Mouse (Mus musculus) lung, embryonic 15.5 days (tissue): ENCODE data around the gene Irx3. TPM values are rescaled to one million over a fixed set of nuclear protein-coding genes. Genes with fewer than 3 reads are reported as not detected.

Experiments used
- ATAC-seq: fragments of 200-750 bp; cut with Nextera tagmentation; 2 replicates; pipeline ENCODE4 v1.8.0; 2017; ENCODE audit warnings: moderate number of reproducible peaks, borderline replicate concordance; ENCODE audit not compliant: low FRiP score, low TSS enrichment; ENCODE audit errors: extremely low read depth
- H3K27ac ChIP-seq: fragments of 300-500 bp; sonication (generic); 2 replicates; pipeline ENCODE4 v1.5.1; 2015; ENCODE audit warnings: moderate library complexity, mild to moderate bottlenecking, inconsistent platforms
- H3K27me3 ChIP-seq: fragments of 300-500 bp; sonication (generic); 2 replicates; pipeline ENCODE4 v1.6.1; 2015; ENCODE audit warnings: inconsistent platforms
- H3K36me3 ChIP-seq: fragments of 300-500 bp; sonication (generic); 2 replicates; pipeline ENCODE4 v1.6.1; 2015; ENCODE audit warnings: inconsistent platforms
- H3K4me1 ChIP-seq: fragments of 300-500 bp; sonication (generic); 2 replicates; pipeline ENCODE4 v1.6.1; 2015; ENCODE audit warnings: inconsistent platforms
- H3K4me2 ChIP-seq: fragments of 300-500 bp; sonication (generic); 2 replicates; pipeline ENCODE4 v1.6.1; 2015; ENCODE audit warnings: inconsistent platforms, mild to moderate bottlenecking, moderate library complexity
- H3K4me3 ChIP-seq: fragments of 300-500 bp; sonication (generic); 2 replicates; pipeline ENCODE4 v1.5.1; 2015; ENCODE audit warnings: mild to moderate bottlenecking, inconsistent platforms
- H3K9ac ChIP-seq: fragments of 300-500 bp; sonication (generic); 2 replicates; pipeline ENCODE4 v1.6.1; 2015; ENCODE audit warnings: inconsistent platforms
- H3K9me3 ChIP-seq: fragments of 300-500 bp; sonication (generic); 2 replicates; pipeline ENCODE4 v1.6.1; 2016; ENCODE audit warnings: inconsistent platforms
- WGBS: fragments of 180-500 bp; shearing (Covaris S2); methylation state at CpG from one replicate; pipeline ENCODE4 v1.1.7; 2015; 5-methylcytosine and 5-hydroxymethylcytosine counted together
- polyA plus RNA-seq: library from polyadenylated mRNA; unstranded; fragments of >200 nt; fragmentation: Nextera tagmentation; extraction: Ambion mirVana; gene quantifications from 2 replicates; pipeline ENCODE4 v1.2.1, GENCODE M21; 2015

The Irx3 gene
- polyA plus RNA-seq, 1 experiment from 2014 or later, result 32.6 TPM

- no peak overlapping the region for H3K4me3 ChIP-seq
- H3K27me3 ChIP-seq, result peaks cover 8% of the 10 kb centered on the region; the same call in 1 of the 2 replicates
- no peaks in the 10 kb centered on the region; the same call in 1 of the 2 replicates for H3K9me3 ChIP-seq
- H3K27ac ChIP-seq, result no peak overlapping the region
- no peak for ATAC-seq
- no peaks in the 10 kb centered on the region for H3K4me1 ChIP-seq
- no peak overlapping the region for H3K9ac ChIP-seq
- WGBS, result 81% methylated on average over 9 of the region's 9 CpGs
- H3K4me2 ChIP-seq, result no peak overlapping the region
- H3K36me3 ChIP-seq, result no peaks in the 10 kb centered on the region
These were observed 46.8 kb downstream of the Irx3 start for GRCm38 (mm10) chr8:91755062-91755461.

GRCm38 (mm10) chr8:91750794-91751125 lies 51.1 kb downstream of the Irx3 start:
- no peak overlapping the region for H3K4me2 ChIP-seq
- peaks cover 26% of the 10 kb centered on the region; the same call in 1 of the 2 replicates for H3K27me3 ChIP-seq
- H3K4me3 ChIP-seq, result no peak overlapping the region
- ATAC-seq, result no peak
- H3K9me3 ChIP-seq, result no peaks in the 10 kb centered on the region; the same call in 1 of the 2 replicates
- WGBS, result 44% methylated on average over 7 of the region's 7 CpGs
- peaks cover 14% of the 10 kb centered on the region; the same call in 1 of the 2 replicates for H3K4me1 ChIP-seq
- H3K27ac ChIP-seq, result no peak overlapping the region
- no peak overlapping the region for H3K9ac ChIP-seq
- H3K36me3 ChIP-seq, result no peaks in the 10 kb centered on the region

GRCm38 (mm10) chr8:91750096-91750793 lies 51.6 kb downstream of the Irx3 start:
- no peak for ATAC-seq
- H3K4me1 ChIP-seq, result peaks cover 18% of the 10 kb centered on the region; the same call in 1 of the 2 replicates
- H3K9me3 ChIP-seq, result no peaks in the 10 kb centered on the region; the same call in 1 of the 2 replicates
- no peak overlapping the region for H3K4me2 ChIP-seq
- no peak overlapping the region for H3K9ac ChIP-seq
- H3K27me3 ChIP-seq, result peaks cover 26% of the 10 kb centered on the region; the same call in 1 of the 2 replicates
- H3K36me3 ChIP-seq, result no peaks in the 10 kb centered on the region
- no peak overlapping the region for H3K4me3 ChIP-seq
- WGBS, result 55% methylated on average over 15 of the region's 15 CpGs
- no peak overlapping the region for H3K27ac ChIP-seq

- Histone ChIP-seq H3K4me2 (no peak overlapping the region), H3K9ac (no peak overlapping the region), H3K4me3 (no peak overlapping the region), H3K27ac (no peak overlapping the region), H3K27me3 (peaks cover 26% of the 10 kb centered on the region; the same call in 1 of the 2 replicates), H3K9me3 (no peaks in the 10 kb centered on the region; the same call in 1 of the 2 replicates), H3K4me1 (peaks cover 18% of the 10 kb centered on the region; the same call in 1 of the 2 replicates), H3K36me3 (no peaks in the 10 kb centered on the region)
- no peak for ATAC-seq
- WGBS, result 72% methylated on average over 5 of the region's 5 CpGs
These were observed 52.5 kb downstream of the Irx3 start for GRCm38 (mm10) chr8:91749412-91749811.
